Mouse (Mus musculus): ENCODE data around the gene Irgm1. TPM values are rescaled to one million over a fixed set of nuclear protein-coding genes. Genes with fewer than 3 reads are reported as not detected.
"Not testable (repeated sequence)": the region's sequence is repeated elsewhere in the genome, so short reads cannot be mapped to it uniquely, and the experiment has no call there.

The Irgm1 gene
- total RNA-seq (2014; rRNA removed; ENCODE audit: low replicate concordance) (23.0 and 34.7 TPM in 2 replicates), polyA plus RNA-seq (2015; fragmentation: Nextera tagmentation; extraction: Ambion mirVana) (13.8 and 15.0 TPM in 2 replicates)

DNA sequence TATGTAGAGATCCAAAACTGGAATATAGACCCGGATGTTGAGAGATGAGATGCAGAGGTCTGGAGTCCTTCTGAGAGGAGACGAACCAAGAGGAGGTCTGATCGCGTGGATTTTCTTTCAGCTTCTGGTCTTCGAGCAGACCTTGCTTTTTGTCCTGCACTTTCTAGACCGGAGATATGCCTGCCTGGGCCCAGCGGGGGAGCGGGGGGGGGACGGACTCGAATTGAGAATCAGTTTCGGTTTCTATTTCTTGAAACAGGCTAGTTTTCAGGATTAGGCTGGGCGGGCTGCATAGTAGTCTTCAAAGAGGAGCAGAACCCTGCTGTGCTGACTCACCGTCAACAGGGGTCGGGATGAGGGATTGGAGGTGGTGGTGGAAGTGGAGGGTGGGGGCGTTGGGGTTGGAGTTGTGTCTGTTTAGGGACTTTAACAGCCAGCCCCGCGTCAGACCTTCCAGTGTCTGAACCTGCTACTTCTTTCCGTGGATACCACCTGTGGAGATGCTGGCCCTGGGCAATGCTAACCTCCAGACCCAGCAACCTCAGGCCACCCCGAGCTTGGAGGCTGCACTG lies at the start of gene Irgm1:
TSS of gene Irgm1 (minus strand) at position 483 of the 572 bp plus-strand sequence.
- peaks cover 14% of the 10 kb centered on the region for H3K4me1 ChIP-seq (ENCODE audit: control insufficient read depth, insufficient read depth)
- ATAC-seq (ENCODE audit: insufficient read depth, low read depth) (peak; percentile 71), DNase-seq (ENCODE audit: low spot score) (peak; percentile 69)
- under 1% methylated on average over 19 of the region's 19 CpGs for WGBS
- H3K9me3 ChIP-seq (replicated peaks; ENCODE audit: control insufficient read depth, low read length) = no peaks in the 10 kb centered on the region
- H3K9ac ChIP-seq (replicated peaks; ENCODE audit: low read depth, low read length) = peak within 1 kb of the TSS; percentile 73
- 0 out of 2 replicates have a peak, but pooled peaks cover 4% of the 10 kb centered on the region for H3K27me3 ChIP-seq (ENCODE audit: control insufficient read depth, insufficient read depth, low read length)
- peak within 1 kb of the TSS; percentile 90 for H3K27ac ChIP-seq (ENCODE audit: low read depth)
- no peak for TF ChIP-seq EP300 (IDR thresholded peaks at IDR 0.05; ENCODE audit: low read depth)
- TF ChIP-seq CTCF (IDR thresholded peaks at IDR 0.05; ENCODE audit: low read depth) = peak; percentile 30; the same call in 1 of the 2 replicates
- H3K4me2 ChIP-seq (ENCODE audit: low read depth, low read length) = peak within 1 kb of the TSS; percentile 88
- peak within 1 kb of the TSS; percentile 68 for H3K4me3 ChIP-seq (ENCODE audit: low read depth, low read length)
- H3K36me3 ChIP-seq (replicated peaks; ENCODE audit: control insufficient read depth, insufficient read depth, low read length) = peaks cover 9% of the 10 kb centered on the region

DNA sequence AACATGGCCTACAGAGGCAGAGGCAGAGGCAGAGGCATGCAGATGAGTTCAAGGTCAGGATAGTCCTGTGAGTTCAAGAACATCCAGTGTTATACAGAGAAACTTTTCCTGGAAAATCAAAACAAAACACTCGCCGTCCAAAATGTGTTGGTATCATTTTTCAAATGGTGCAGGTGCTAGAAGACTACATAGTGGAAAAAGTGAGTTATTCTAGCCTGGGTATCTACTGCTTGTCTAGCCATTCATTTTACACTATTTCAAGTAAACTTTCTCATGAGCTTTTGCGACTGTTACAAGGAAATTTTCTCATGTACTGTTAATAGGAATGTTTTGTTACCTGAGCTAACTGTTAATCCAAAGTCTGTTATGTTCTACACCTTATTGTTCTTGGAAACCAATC lies 46.9 kb upstream of the Irgm1 start:
- TF ChIP-seq EP300 (IDR thresholded peaks at IDR 0.05; ENCODE audit: low read depth) (no peak), CTCF (IDR thresholded peaks at IDR 0.05; ENCODE audit: low read depth) (no peak)
- ATAC-seq (ENCODE audit: insufficient read depth, low read depth) (no peak), DNase-seq (ENCODE audit: low spot score) (no peak)
- H3K4me1 ChIP-seq (ENCODE audit: control insufficient read depth, insufficient read depth) = no peaks in the 10 kb centered on the region
- no peaks in the 10 kb centered on the region for H3K27me3 ChIP-seq (ENCODE audit: control insufficient read depth, insufficient read depth, low read length)
- no peaks in the 10 kb centered on the region for H3K9me3 ChIP-seq (replicated peaks; ENCODE audit: control insufficient read depth, low read length)
- 67% methylated on average over 3 of the region's 3 CpGs for WGBS
- no peak overlapping the region for H3K27ac ChIP-seq (ENCODE audit: low read depth)
- H3K4me2 ChIP-seq (ENCODE audit: low read depth, low read length) = no peak overlapping the region
- no peak overlapping the region for H3K9ac ChIP-seq (replicated peaks; ENCODE audit: low read depth, low read length)
- H3K4me3 ChIP-seq (ENCODE audit: low read depth, low read length) = no peak overlapping the region
- H3K36me3 ChIP-seq (replicated peaks; ENCODE audit: control insufficient read depth, insufficient read depth, low read length) = no peaks in the 10 kb centered on the region

DNA sequence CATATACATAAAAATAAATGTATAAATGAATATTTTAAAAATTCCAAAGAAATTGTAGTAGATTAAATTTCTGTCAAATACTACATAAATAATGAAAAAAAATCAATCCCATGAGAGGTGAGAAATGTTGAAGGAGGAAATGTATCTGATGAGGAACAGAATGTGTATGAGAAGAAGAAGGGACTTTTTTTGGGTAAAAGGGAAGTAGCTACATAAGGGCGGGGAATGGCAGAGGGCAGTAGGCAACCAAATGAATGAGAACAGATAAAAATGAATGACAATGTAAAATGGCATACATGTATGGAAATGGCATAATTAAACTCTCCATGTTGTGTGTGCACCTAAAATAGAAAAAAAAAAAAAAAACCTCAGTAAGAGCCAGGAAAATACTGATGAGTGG lies 42.1 kb upstream of the Irgm1 start:
- H3K4me2 ChIP-seq (ENCODE audit: low read depth, low read length) = no peak overlapping the region
- no peak for ATAC-seq (ENCODE audit: insufficient read depth, low read depth)
- H3K9me3 ChIP-seq (replicated peaks; ENCODE audit: control insufficient read depth, low read length) = no peaks in the 10 kb centered on the region
- H3K4me3 ChIP-seq (ENCODE audit: low read depth, low read length) = no peak overlapping the region
- H3K9ac ChIP-seq (replicated peaks; ENCODE audit: low read depth, low read length) = no peak overlapping the region
- no peaks in the 10 kb centered on the region for H3K36me3 ChIP-seq (replicated peaks; ENCODE audit: control insufficient read depth, insufficient read depth, low read length)
- no peak overlapping the region for H3K27ac ChIP-seq (ENCODE audit: low read depth)
- no peaks in the 10 kb centered on the region for H3K27me3 ChIP-seq (ENCODE audit: control insufficient read depth, insufficient read depth, low read length)
- no peak for TF ChIP-seq CTCF (IDR thresholded peaks at IDR 0.05; ENCODE audit: low read depth)
- no peak for TF ChIP-seq EP300 (IDR thresholded peaks at IDR 0.05; ENCODE audit: low read depth)
- DNase-seq (ENCODE audit: low spot score) = no peak
- 87% methylated on average over 1 of the region's 1 CpGs for whole genome bisulfite sequencing
- H3K4me1 ChIP-seq (ENCODE audit: control insufficient read depth, insufficient read depth) = no peaks in the 10 kb centered on the region

DNA sequence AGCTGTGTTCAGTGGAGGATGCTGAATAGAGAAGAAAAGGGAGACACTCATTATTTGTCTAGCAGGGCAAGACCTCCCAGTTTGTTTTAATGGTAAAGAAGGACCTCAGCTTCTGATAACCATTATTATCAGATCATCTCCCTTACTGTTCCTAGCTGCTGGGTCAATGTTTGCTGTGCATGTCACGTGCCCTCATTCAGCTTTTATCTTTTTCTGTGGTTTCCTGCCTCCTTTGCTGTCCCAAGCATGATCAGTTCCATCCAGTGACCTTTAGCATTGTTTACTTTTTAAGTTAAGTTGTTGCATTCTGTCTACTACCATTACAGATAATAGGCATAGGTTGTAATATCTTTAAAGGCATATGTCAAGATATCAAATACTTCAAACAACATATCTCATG lies 37.0 kb upstream of the Irgm1 start:
- no peak overlapping the region for H3K9ac ChIP-seq (replicated peaks; ENCODE audit: low read depth, low read length)
- no peak overlapping the region for H3K27ac ChIP-seq (ENCODE audit: low read depth)
- H3K4me3 ChIP-seq (ENCODE audit: low read depth, low read length) = no peak overlapping the region
- 49% methylated on average over 1 of the region's 1 CpGs for WGBS
- TF ChIP-seq CTCF (IDR thresholded peaks at IDR 0.05; ENCODE audit: low read depth) (no peak), EP300 (IDR thresholded peaks at IDR 0.05; ENCODE audit: low read depth) (no peak)
- no peaks in the 10 kb centered on the region for H3K36me3 ChIP-seq (replicated peaks; ENCODE audit: control insufficient read depth, insufficient read depth, low read length)
- DNase-seq (ENCODE audit: low spot score) = no peak
- no peaks in the 10 kb centered on the region for H3K9me3 ChIP-seq (replicated peaks; ENCODE audit: control insufficient read depth, low read length)
- ATAC-seq (ENCODE audit: insufficient read depth, low read depth) = no peak
- no peaks in the 10 kb centered on the region for H3K4me1 ChIP-seq (ENCODE audit: control insufficient read depth, insufficient read depth)
- H3K4me2 ChIP-seq (ENCODE audit: low read depth, low read length) = no peak overlapping the region
- H3K27me3 ChIP-seq (ENCODE audit: control insufficient read depth, insufficient read depth, low read length) = no peaks in the 10 kb centered on the region

DNA sequence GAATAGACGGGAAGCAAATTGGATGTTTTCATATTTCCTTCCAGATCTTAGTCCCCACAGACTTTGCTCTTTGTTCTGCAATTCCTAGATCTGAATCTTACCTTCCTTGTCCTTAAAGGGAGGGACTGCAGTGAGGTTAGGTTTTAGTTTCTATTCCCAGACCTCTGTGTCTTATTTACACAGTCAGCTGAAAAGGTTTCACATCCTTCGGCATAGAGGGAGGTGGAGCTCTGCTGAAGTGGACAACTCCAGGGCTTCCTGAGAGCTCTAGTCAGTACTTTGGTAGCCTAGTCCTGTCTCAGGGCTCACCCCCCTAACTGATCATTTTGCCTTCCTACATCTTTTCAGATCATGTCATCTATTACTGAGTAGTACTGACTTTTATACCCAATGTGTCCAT lies 30.5 kb upstream of the Irgm1 start, which contains the start of gene Gm5431:
TSS of gene Gm5431 (minus strand) at position 194 of the 400 bp plus-strand sequence.
- 38% methylated on average over 2 of the region's 2 CpGs for WGBS
- Histone ChIP-seq H3K27me3 (ENCODE audit: control insufficient read depth, insufficient read depth, low read length) (no peaks in the 10 kb centered on the region), H3K9me3 (replicated peaks; ENCODE audit: control insufficient read depth, low read length) (no peaks in the 10 kb centered on the region), H3K9ac (replicated peaks; ENCODE audit: low read depth, low read length) (no peak within 1 kb of the TSS), H3K36me3 (replicated peaks; ENCODE audit: control insufficient read depth, insufficient read depth, low read length) (no peaks in the 10 kb centered on the region), H3K4me2 (ENCODE audit: low read depth, low read length) (no peak within 1 kb of the TSS), H3K4me1 (ENCODE audit: control insufficient read depth, insufficient read depth) (no peaks in the 10 kb centered on the region), H3K4me3 (ENCODE audit: low read depth, low read length) (no peak within 1 kb of the TSS), H3K27ac (ENCODE audit: low read depth) (no peak within 1 kb of the TSS)
- no peak for ATAC-seq (ENCODE audit: insufficient read depth, low read depth)
- DNase-seq (ENCODE audit: low spot score) = no peak
- TF ChIP-seq EP300 (IDR thresholded peaks at IDR 0.05; ENCODE audit: low read depth) (no peak), CTCF (IDR thresholded peaks at IDR 0.05; ENCODE audit: low read depth) (no peak)

DNA sequence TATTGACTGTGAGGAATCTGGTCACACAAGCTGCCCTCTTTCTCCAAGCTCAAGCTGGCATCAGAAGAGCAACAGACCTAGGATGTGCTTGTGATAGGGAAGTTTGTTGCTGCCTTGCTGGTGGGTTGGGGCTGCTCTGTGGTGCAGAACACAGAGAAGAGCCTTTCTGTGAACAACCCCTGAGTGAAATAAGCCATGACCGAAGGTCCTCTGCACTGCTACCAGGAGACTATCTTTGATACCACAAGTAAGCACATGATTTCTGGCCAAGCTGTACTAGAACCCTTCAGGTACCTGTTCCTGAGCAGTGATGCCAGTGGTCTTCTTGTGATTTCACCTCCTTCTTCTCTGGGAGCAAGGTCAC lies 30.1 kb upstream of the Irgm1 start:
- not testable (repeated sequence) for H3K9me3 ChIP-seq (replicated peaks; ENCODE audit: control insufficient read depth, low read length); ATAC-seq (ENCODE audit: insufficient read depth, low read depth); H3K9ac ChIP-seq (replicated peaks; ENCODE audit: low read depth, low read length); H3K4me1 ChIP-seq (ENCODE audit: control insufficient read depth, insufficient read depth); H3K27ac ChIP-seq (ENCODE audit: low read depth); H3K36me3 ChIP-seq (replicated peaks; ENCODE audit: control insufficient read depth, insufficient read depth, low read length); H3K4me3 ChIP-seq (ENCODE audit: low read depth, low read length); H3K4me2 ChIP-seq (ENCODE audit: low read depth, low read length); DNase-seq (ENCODE audit: low spot score); H3K27me3 ChIP-seq (ENCODE audit: control insufficient read depth, insufficient read depth, low read length)
- WGBS = 93% methylated on average over 1 of the region's 1 CpGs

DNA sequence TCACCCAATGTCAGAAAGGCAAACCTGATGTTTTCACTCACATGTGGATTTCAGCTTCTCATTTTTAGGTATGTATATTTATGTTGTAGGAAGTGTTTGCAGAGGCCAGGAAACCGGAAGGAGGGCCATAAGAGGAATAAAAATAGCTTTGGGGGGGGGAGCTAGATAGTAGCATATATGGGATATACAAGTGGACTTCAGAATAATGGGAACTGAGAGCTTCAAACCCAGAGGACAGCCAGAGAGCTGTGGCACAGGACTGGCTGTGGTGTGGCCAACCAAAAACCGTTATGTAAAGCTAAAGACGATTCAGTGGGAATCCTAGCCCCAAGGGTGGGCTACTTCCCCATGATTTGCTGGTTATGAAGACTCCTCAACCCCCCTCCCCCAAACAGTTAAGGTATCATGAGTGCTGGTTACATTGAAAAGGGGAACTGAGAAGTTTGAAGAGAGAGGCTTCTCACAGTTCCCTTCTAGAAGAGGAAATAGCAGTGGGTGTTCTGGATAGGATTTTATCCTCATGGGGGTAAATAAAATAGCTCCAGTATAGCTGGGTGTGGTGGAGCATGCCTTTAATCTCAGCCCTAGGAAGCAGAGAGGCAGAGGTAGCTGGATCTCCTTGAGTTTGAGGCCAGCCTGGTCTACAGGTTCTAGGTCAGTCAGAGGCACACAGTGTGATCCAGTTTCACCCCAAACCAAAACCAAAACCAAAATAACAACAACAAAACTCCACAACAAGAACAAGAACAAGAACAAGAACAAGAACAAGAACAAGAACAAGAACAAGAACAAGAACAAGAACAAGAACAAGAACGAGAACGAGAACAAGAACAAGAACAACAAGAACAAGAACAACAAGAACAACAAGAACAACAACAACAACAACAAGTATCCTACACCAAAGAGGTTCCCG lies 29.4 kb upstream of the Irgm1 start:
- not testable (repeated sequence) for ATAC-seq (ENCODE audit: insufficient read depth, low read depth); H3K4me1 ChIP-seq (ENCODE audit: control insufficient read depth, insufficient read depth); H3K27ac ChIP-seq (ENCODE audit: low read depth); H3K36me3 ChIP-seq (replicated peaks; ENCODE audit: control insufficient read depth, insufficient read depth, low read length); H3K9me3 ChIP-seq (replicated peaks; ENCODE audit: control insufficient read depth, low read length); H3K27me3 ChIP-seq (ENCODE audit: control insufficient read depth, insufficient read depth, low read length); H3K4me2 ChIP-seq (ENCODE audit: low read depth, low read length); DNase-seq (ENCODE audit: low spot score); H3K4me3 ChIP-seq (ENCODE audit: low read depth, low read length); H3K9ac ChIP-seq (replicated peaks; ENCODE audit: low read depth, low read length)
- WGBS = 53% methylated on average over 6 of the region's 6 CpGs

Measured in heart, postnatal 0 days (tissue).